Mouse (Mus musculus): ENCODE data around the gene Krt20. TPM values are rescaled to one million over a fixed set of nuclear protein-coding genes. Genes with fewer than 3 reads are reported as not detected.

Krt20 gene
- polyA plus RNA-seq, 1 experiment from 2014 or later = 0.65 TPM

DNA sequence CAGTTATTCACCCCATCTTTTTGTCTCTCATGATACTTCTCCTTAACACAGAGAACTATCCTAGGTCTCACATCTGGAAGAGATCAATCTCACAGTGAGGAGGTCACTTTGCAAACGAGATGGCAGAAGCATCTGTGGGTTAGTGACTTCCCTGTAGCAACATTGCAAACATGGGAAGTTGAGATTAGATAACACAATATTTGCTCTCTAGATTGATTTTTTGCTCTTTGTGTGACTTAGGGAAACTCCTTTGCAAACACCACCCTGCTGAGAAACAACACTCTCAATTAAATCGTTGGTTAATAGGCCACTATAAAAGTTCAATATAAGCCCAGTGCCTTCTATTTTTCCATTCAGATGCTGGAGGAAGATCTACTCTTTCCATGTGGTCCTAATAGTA is 10.8 kb upstream of the Krt20 start:
- Histone ChIP-seq H3K4me1 (no peaks in the 10 kb centered on the region), H3K27me3 (ENCODE audit: low read depth, poor library complexity, severe bottlenecking) (no peaks in the 10 kb centered on the region), H3K4me3 (no peak overlapping the region), H3K27ac (replicated peaks) (no peak overlapping the region), H3K9me3 (replicated peaks) (no peaks in the 10 kb centered on the region), H3K36me3 (no peaks in the 10 kb centered on the region)
- WGBS = 62% methylated on average over 2 of the region's 2 CpGs
- DNase-seq (ENCODE audit: low spot score) = no peak

- DNase-seq (ENCODE audit: low spot score) = no peak
- Histone ChIP-seq H3K9me3 (replicated peaks) (no peaks in the 10 kb centered on the region), H3K4me3 (no peak overlapping the region), H3K27ac (replicated peaks) (no peak overlapping the region), H3K36me3 (no peaks in the 10 kb centered on the region), H3K4me1 (peaks cover 8% of the 10 kb centered on the region), H3K27me3 (ENCODE audit: low read depth, poor library complexity, severe bottlenecking) (no peaks in the 10 kb centered on the region)
- WGBS = 80% methylated on average over 8 of the region's 8 CpGs
Measured at GRCm38 (mm10) chr11:99441220-99441619, 3.3 kb upstream of the Krt20 start.

DNA sequence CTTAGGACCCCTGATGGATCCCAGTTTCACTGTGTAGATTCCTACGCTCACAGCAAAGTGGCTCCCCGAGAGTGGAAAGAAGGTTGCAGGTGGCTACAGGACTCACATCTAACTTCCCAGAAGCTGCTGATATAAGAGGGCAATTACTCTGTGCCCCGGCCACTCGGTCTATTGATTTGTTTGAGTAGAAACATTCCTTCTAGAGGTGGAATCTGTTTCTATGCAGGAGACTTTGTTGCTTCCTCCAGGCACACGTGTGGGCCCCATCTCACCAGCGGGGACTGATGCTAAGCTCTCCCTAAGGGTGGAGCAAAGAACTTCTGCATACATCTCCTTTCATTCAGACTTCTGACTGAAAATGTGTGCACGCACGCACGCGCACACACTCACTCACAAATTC is 1.5 kb upstream of the Krt20 start:
- Histone ChIP-seq H3K27me3 (ENCODE audit: low read depth, poor library complexity, severe bottlenecking) (no peaks in the 10 kb centered on the region), H3K9me3 (replicated peaks) (no peaks in the 10 kb centered on the region), H3K4me3 (no peak overlapping the region), H3K36me3 (no peaks in the 10 kb centered on the region), H3K27ac (replicated peaks) (no peak overlapping the region), H3K4me1 (peaks cover 8% of the 10 kb centered on the region)
- WGBS = 74% methylated on average over 10 of the region's 10 CpGs
- no peak for DNase-seq (ENCODE audit: low spot score)

DNA sequence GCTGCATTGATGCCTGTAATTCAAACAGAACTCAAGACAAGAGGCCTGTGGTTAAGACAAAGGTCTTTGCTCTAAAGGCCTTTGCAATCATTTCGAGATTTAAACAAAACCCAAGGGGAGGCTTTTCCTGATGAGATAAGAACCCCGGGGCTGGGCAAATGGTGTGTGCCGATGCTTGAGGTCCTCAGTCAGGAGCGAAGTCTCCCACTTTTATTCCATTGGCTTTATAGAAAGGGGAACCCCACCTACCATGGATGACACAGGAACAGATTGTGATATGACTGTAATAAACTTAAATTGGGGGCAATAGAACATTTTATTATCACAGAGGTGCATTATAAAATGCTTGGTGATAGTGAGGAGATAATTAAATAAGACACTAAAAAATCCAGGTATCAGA is 1.3 kb downstream of the Krt20 start:
- H3K27me3 ChIP-seq (ENCODE audit: low read depth, poor library complexity, severe bottlenecking) = no peaks in the 10 kb centered on the region
- H3K4me1 ChIP-seq = peaks cover 8% of the 10 kb centered on the region
- no peaks in the 10 kb centered on the region for H3K36me3 ChIP-seq
- no peaks in the 10 kb centered on the region for H3K9me3 ChIP-seq (replicated peaks)
- H3K4me3 ChIP-seq = no peak overlapping the region
- DNase-seq (ENCODE audit: low spot score) = no peak
- WGBS = 63% methylated on average over 4 of the region's 4 CpGs
- no peak overlapping the region for H3K27ac ChIP-seq (replicated peaks)

GRCm38 (mm10) chr11:99430670-99431069 is 7.3 kb downstream of the Krt20 start:
- H3K4me1 ChIP-seq = peaks cover 11% of the 10 kb centered on the region
- no peaks in the 10 kb centered on the region for H3K27me3 ChIP-seq (ENCODE audit: low read depth, poor library complexity, severe bottlenecking)
- WGBS = 63% methylated on average over 12 of the region's 12 CpGs
- no peaks in the 10 kb centered on the region for H3K36me3 ChIP-seq
- no peak for DNase-seq (ENCODE audit: low spot score)
- no peak overlapping the region for H3K27ac ChIP-seq (replicated peaks)
- no peak overlapping the region for H3K4me3 ChIP-seq
- no peaks in the 10 kb centered on the region for H3K9me3 ChIP-seq (replicated peaks)

GRCm38 (mm10) chr11:99422159-99422558 is 15.8 kb downstream of the Krt20 start, which contains the start of gene Krt12:
Gene Krt12, minus strand, starts transcription at chr11:99422259.
- H3K27ac ChIP-seq (replicated peaks) = no peak within 1 kb of the TSS
- DNase-seq (ENCODE audit: low spot score) = no peak
- H3K36me3 ChIP-seq = no peaks in the 10 kb centered on the region
- peaks cover 4% of the 10 kb centered on the region; the same call in 1 of the 2 replicates for H3K27me3 ChIP-seq (ENCODE audit: low read depth, poor library complexity, severe bottlenecking)
- no peaks in the 10 kb centered on the region for H3K9me3 ChIP-seq (replicated peaks)
- H3K4me3 ChIP-seq = no peak within 1 kb of the TSS
- no peaks in the 10 kb centered on the region for H3K4me1 ChIP-seq
- 87% methylated on average over 10 of the region's 10 CpGs for WGBS

DNA sequence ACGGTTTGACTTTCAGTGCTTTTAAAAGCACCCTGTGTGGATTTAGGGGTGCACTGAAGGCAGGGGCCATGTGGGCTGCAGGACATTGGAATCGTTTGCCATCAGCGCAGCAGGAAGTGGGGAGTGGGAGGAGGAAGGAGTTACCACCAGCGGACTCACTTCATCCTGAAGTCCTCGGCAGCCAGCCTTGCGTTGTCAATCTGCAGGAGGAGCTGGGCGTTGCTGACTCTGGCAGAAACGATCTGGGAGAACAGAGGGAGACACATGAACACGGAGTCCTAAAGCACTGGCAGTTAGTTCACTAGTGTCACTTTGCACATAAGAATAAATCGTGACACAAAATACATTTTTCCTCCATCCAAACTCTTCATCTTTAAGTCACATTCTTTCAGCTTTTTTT is 17.4 kb downstream of the Krt20 start:
- Histone ChIP-seq H3K36me3 (no peaks in the 10 kb centered on the region), H3K4me3 (no peak overlapping the region), H3K27ac (replicated peaks) (no peak overlapping the region), H3K9me3 (replicated peaks) (no peaks in the 10 kb centered on the region), H3K4me1 (no peaks in the 10 kb centered on the region), H3K27me3 (ENCODE audit: low read depth, poor library complexity, severe bottlenecking) (peaks cover 4% of the 10 kb centered on the region; the same call in 1 of the 2 replicates)
- no peak for DNase-seq (ENCODE audit: low spot score)
- WGBS = 61% methylated on average over 10 of the region's 10 CpGs

- Histone ChIP-seq H3K36me3 (no peaks in the 10 kb centered on the region), H3K27ac (replicated peaks) (no peak overlapping the region), H3K27me3 (ENCODE audit: low read depth, poor library complexity, severe bottlenecking) (peaks cover 4% of the 10 kb centered on the region; the same call in 1 of the 2 replicates), H3K9me3 (replicated peaks) (no peaks in the 10 kb centered on the region), H3K4me3 (no peak overlapping the region), H3K4me1 (no peaks in the 10 kb centered on the region)
- no peak for DNase-seq (ENCODE audit: low spot score)
- 72% methylated on average over 16 of the region's 16 CpGs for WGBS
Measured at GRCm38 (mm10) chr11:99417819-99418218, 20.1 kb downstream of the Krt20 start.

GRCm38 (mm10) chr11:99416902-99417301 is 21.0 kb downstream of the Krt20 start:
- Histone ChIP-seq H3K36me3 (no peaks in the 10 kb centered on the region), H3K4me3 (no peak overlapping the region), H3K27me3 (ENCODE audit: low read depth, poor library complexity, severe bottlenecking) (peaks cover 3% of the 10 kb centered on the region; the same call in 1 of the 2 replicates), H3K27ac (replicated peaks) (no peak overlapping the region), H3K9me3 (replicated peaks) (no peaks in the 10 kb centered on the region), H3K4me1 (no peaks in the 10 kb centered on the region)
- 87% methylated on average over 13 of the region's 13 CpGs for WGBS
- DNase-seq (ENCODE audit: low spot score) = no peak

- no peak for DNase-seq (ENCODE audit: low spot score)
- H3K27me3 ChIP-seq (ENCODE audit: low read depth, poor library complexity, severe bottlenecking) = no peaks in the 10 kb centered on the region
- H3K27ac ChIP-seq (replicated peaks) = no peak overlapping the region
- H3K36me3 ChIP-seq = no peaks in the 10 kb centered on the region
- H3K4me3 ChIP-seq = no peak overlapping the region
- H3K4me1 ChIP-seq = no peaks in the 10 kb centered on the region
- 88% methylated on average over 13 of the region's 13 CpGs for WGBS
- H3K9me3 ChIP-seq (replicated peaks) = no peaks in the 10 kb centered on the region
Measured at GRCm38 (mm10) chr11:99414463-99415147, 23.3 kb downstream of the Krt20 start.

DNA sequence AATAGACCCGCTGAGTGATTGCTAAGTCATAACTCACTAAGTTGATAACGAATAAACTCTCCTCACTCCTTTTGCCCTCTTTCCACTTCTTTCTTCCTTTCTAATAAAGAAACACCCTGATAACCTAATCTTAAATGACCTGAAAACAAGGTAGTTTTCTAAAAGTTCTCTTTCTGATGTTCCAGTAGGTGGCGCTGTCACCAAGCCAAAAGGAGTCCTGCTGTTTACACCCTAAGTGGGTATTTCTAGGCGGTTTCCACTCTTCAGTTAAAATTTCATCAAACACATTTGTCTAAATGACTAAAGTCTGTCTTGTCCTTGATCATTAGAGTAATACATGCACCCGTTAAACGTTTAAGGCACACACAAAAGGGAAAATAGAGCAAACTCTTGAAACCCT is 24.7 kb downstream of the Krt20 start:
- DNase-seq (ENCODE audit: low spot score) = no peak
- Histone ChIP-seq H3K27ac (replicated peaks) (no peak overlapping the region), H3K9me3 (replicated peaks) (no peaks in the 10 kb centered on the region), H3K4me3 (no peak overlapping the region), H3K4me1 (no peaks in the 10 kb centered on the region), H3K36me3 (no peaks in the 10 kb centered on the region), H3K27me3 (ENCODE audit: low read depth, poor library complexity, severe bottlenecking) (no peaks in the 10 kb centered on the region)
- 23% methylated on average over 6 of the region's 6 CpGs for WGBS

- no peak overlapping the region for H3K4me3 ChIP-seq
- 83% methylated on average over 10 of the region's 10 CpGs for WGBS
- no peak for DNase-seq (ENCODE audit: low spot score)
- no peaks in the 10 kb centered on the region for H3K9me3 ChIP-seq (replicated peaks)
- H3K27ac ChIP-seq (replicated peaks) = no peak overlapping the region
- H3K36me3 ChIP-seq = no peaks in the 10 kb centered on the region
- no peaks in the 10 kb centered on the region for H3K27me3 ChIP-seq (ENCODE audit: low read depth, poor library complexity, severe bottlenecking)
- no peaks in the 10 kb centered on the region for H3K4me1 ChIP-seq
Measured at GRCm38 (mm10) chr11:99406186-99406585, 31.8 kb downstream of the Krt20 start.

DNA sequence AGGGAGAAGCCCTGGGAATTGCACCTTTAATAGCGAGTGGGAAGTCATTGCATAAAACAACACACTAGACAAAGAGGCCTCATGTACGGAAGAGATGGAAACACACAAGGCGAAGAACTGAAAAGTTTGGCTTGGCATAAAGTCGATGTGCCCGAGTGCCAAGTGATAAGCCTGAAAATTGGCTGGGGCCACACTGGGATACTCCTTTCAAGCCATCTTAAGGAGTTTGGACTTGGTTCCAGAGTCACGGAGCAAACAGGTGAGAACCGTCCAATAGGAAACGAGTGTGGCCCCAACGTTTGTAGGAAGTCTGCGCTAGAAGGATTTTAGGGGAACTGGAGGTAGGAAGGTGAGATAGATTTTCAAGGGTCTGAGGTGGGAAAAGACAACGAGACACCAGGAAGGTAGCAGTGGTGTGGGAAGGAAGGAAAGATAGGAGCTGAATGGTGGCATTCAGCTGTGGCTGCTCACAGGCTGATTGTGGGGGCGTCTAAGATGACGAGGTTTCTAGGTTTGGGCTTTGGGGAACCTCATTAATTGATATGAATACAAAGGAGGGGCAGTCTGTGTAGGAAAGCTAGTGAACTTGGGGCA is 37.9 kb downstream of the Krt20 start:
- no peaks in the 10 kb centered on the region for H3K36me3 ChIP-seq
- peaks cover 9% of the 10 kb centered on the region; the same call in 1 of the 2 replicates for H3K27me3 ChIP-seq (ENCODE audit: low read depth, poor library complexity, severe bottlenecking)
- no peak for DNase-seq (ENCODE audit: low spot score)
- 90% methylated on average over 13 of the region's 13 CpGs for WGBS
- H3K27ac ChIP-seq (replicated peaks) = no peak overlapping the region
- H3K4me3 ChIP-seq = no peak overlapping the region
- H3K4me1 ChIP-seq = peaks cover 18% of the 10 kb centered on the region
- H3K9me3 ChIP-seq (replicated peaks) = no peaks in the 10 kb centered on the region
